Comparison of ENCODE assay signal across 26 mouse cellular contexts in genomic region chr13:82962333-82962732, GRCm38 (mm10).
"Had no signal": no experiment of that assay in that cellular context is flagged by ENCODE, and none has a peak within 500 bp of the region (broad histone marks: within the 10 kb centered on the region; RNA-seq: fewer than 3 reads in every experiment).

No protein-coding gene starts in this region.

- DNase-seq: cerebellum, adult 8-10 months; cerebellum, adult 9-10 months; cerebellum, adult 9-11 months; cerebellum, postnatal 10 days; cerebellum, postnatal 14 days; cerebellum, postnatal 25 days; cerebellum, postnatal 36 days; embryo, embryonic 11 days; forebrain, postnatal 0 days; gastrocnemius, adult 2 months; gastrocnemius, postnatal 10 days; gastrocnemius, postnatal 14 days; gastrocnemius, postnatal 25 days; gastrocnemius, postnatal 36 days; heart, adult 11 months; heart, adult 18-20 months; heart, adult 2 months had no signal

- H3K27ac ChIP-seq: embryonic facial prominence, embryonic 10.5 days; embryonic facial prominence, embryonic 12.5 days; embryonic facial prominence, embryonic 13.5 days; embryonic facial prominence, embryonic 15.5 days; forebrain, embryonic 10.5 days; forebrain, embryonic 12.5 days; forebrain, embryonic 13.5 days; forebrain, embryonic 15.5 days; gastrocnemius, adult 2 months; heart, adult 2 months had no signal

- H3K4me3 ChIP-seq: embryonic facial prominence, embryonic 10.5 days; embryonic facial prominence, embryonic 12.5 days; embryonic facial prominence, embryonic 13.5 days; embryonic facial prominence, embryonic 15.5 days; erythroblast, embryonic 14.5 days; forebrain, embryonic 10.5 days; forebrain, embryonic 12.5 days; forebrain, embryonic 13.5 days; forebrain, embryonic 15.5 days; gastrocnemius, adult 2 months; heart, adult 2 months had no signal
